Mouse (Mus musculus) limb, embryonic 13.5 days (tissue): ENCODE measurements around the gene C1qtnf9. TPM values are rescaled to one million over a fixed set of nuclear protein-coding genes. Genes with fewer than 3 reads are reported as not detected.

Source experiments
- polyA plus RNA-seq: library from polyadenylated mRNA; unstranded; fragments of >200 nt; fragmentation: Nextera tagmentation; extraction: Ambion mirVana; gene quantifications from 2 replicates; pipeline ENCODE4 v1.2.1, GENCODE M21; 2015

Gene C1qtnf9
- polyA plus RNA-seq, 1 experiment from 2014 or later = 1.6 TPM

Other genes starting within 250 kb of the C1qtnf9 start
- gene Spata13, start 134.1 kb upstream of the C1qtnf9 start, polyA plus RNA-seq = 10.2 TPM in 2 replicates
- gene Mipep, start 16.4 kb downstream of the C1qtnf9 start, polyA plus RNA-seq = 18.4 and 19.0 TPM in 2 replicates